Mouse (Mus musculus) stomach, embryonic 16.5 days (tissue): ENCODE data around the gene Plin2. TPM values are rescaled to one million over a fixed set of nuclear protein-coding genes. Genes with fewer than 3 reads are reported as not detected.

ENCODE experiments used
- ATAC-seq: fragments of 200-750 bp; cut with Nextera tagmentation; 2 replicates; pipeline ENCODE4 v1.8.0; 2017; ENCODE audit warnings: moderate number of reproducible peaks, moderate TSS enrichment; ENCODE audit not compliant: insufficient read depth, low FRiP score
- H3K27ac ChIP-seq: fragments of 300-500 bp; sonication (generic); 2 replicates; pipeline ENCODE4 v1.5.1; 2014; ENCODE audit warnings: low read length
- H3K27me3 ChIP-seq: fragments of 300-500 bp; sonication (generic); 2 replicates; pipeline ENCODE4 v1.6.1; 2014; ENCODE audit warnings: low read length, control low read depth, mixed read lengths; ENCODE audit not compliant: control insufficient read depth, insufficient read depth
- H3K36me3 ChIP-seq: fragments of 300-500 bp; sonication (generic); 2 replicates; pipeline ENCODE4 v1.6.1; 2014; ENCODE audit warnings: low read length; ENCODE audit not compliant: control insufficient read depth, insufficient read depth
- H3K4me1 ChIP-seq: fragments of 300-500 bp; sonication (generic); 2 replicates; pipeline ENCODE4 v1.6.1; 2014; ENCODE audit warnings: low read length, control low read depth, mixed read lengths; ENCODE audit not compliant: control insufficient read depth, insufficient read depth
- H3K4me2 ChIP-seq: fragments of 300-500 bp; sonication (generic); 2 replicates; pipeline ENCODE4 v1.6.1; 2014; ENCODE audit warnings: low read depth, low read length, mixed read lengths
- H3K4me3 ChIP-seq: fragments of 300-500 bp; sonication (generic); replicated peaks from 2 replicates; pipeline ENCODE4 v1.5.1; 2014; ENCODE audit warnings: mild to moderate bottlenecking, low read length
- H3K9ac ChIP-seq: fragments of 300-500 bp; sonication (generic); 2 replicates; pipeline ENCODE4 v1.6.1; 2014; ENCODE audit warnings: low read length
- H3K9me3 ChIP-seq: fragments of 300-500 bp; sonication (generic); replicated peaks from 2 replicates; pipeline ENCODE4 v1.6.1; 2016; ENCODE audit warnings: low read length, control low read depth; ENCODE audit not compliant: control insufficient read depth
- WGBS: fragments of 180-500 bp; shearing (Covaris S2); extraction: QIAGEN DNeasy Blood & Tissue Kit; methylation state at CpG from one replicate; pipeline ENCODE4 v1.1.7; 2014; 5-methylcytosine and 5-hydroxymethylcytosine counted together
- polyA plus RNA-seq: library from polyadenylated mRNA; unstranded; fragments of >200 nt; fragmentation: Nextera tagmentation; extraction: Ambion mirVana; gene quantifications from 2 replicates; pipeline ENCODE4 v1.2.1, GENCODE M21; 2015

Gene Plin2
- polyA plus RNA-seq, 1 experiment from 2014 or later: 83.5 TPM

GRCm38 (mm10) chr4:86699161-86699865 lies 29.5 kb upstream of the Plin2 start:
- H3K9me3 ChIP-seq: no peaks in the 10 kb centered on the region
- H3K27ac ChIP-seq: no peak overlapping the region
- no peaks in the 10 kb centered on the region for H3K36me3 ChIP-seq
- no peaks in the 10 kb centered on the region for H3K4me1 ChIP-seq
- no peak overlapping the region for H3K4me3 ChIP-seq
- no peak for ATAC-seq
- H3K9ac ChIP-seq: no peak overlapping the region
- H3K4me2 ChIP-seq: no peak overlapping the region
- H3K27me3 ChIP-seq: no peaks in the 10 kb centered on the region
- 69% methylated on average over 5 of the region's 5 CpGs for WGBS

- ATAC-seq: no peak
- 10% methylated on average over 4 of the region's 4 CpGs for WGBS
- H3K36me3 ChIP-seq: no peaks in the 10 kb centered on the region
- no peaks in the 10 kb centered on the region for H3K27me3 ChIP-seq
- no peak overlapping the region for H3K4me3 ChIP-seq
- H3K4me2 ChIP-seq: no peak overlapping the region
- H3K9me3 ChIP-seq: no peaks in the 10 kb centered on the region
- peak overlapping the region; percentile 43; the same call in 1 of the 2 replicates for H3K9ac ChIP-seq
- no peak overlapping the region for H3K27ac ChIP-seq
- H3K4me1 ChIP-seq: no peaks in the 10 kb centered on the region
Measured at GRCm38 (mm10) chr4:86696890-86697289, 27.0 kb upstream of the Plin2 start.

GRCm38 (mm10) chr4:86695081-86695480 lies 25.2 kb upstream of the Plin2 start:
- 39% methylated on average over 6 of the region's 6 CpGs for WGBS
- no peak for ATAC-seq

GRCm38 (mm10) chr4:86692931-86693330 lies 23.1 kb upstream of the Plin2 start:
- no peak overlapping the region for H3K9ac ChIP-seq
- 89% methylated on average over 7 of the region's 7 CpGs for WGBS
- H3K27ac ChIP-seq: no peak overlapping the region
- H3K4me2 ChIP-seq: no peak overlapping the region
- ATAC-seq: no peak
- peaks cover 5% of the 10 kb centered on the region; the same call in 1 of the 2 replicates for H3K4me1 ChIP-seq
- no peaks in the 10 kb centered on the region for H3K27me3 ChIP-seq
- H3K4me3 ChIP-seq: no peak overlapping the region
- H3K9me3 ChIP-seq: no peaks in the 10 kb centered on the region
- H3K36me3 ChIP-seq: no peaks in the 10 kb centered on the region

More at GRCm38 (mm10) chr4:86695081-86695480, 25.2 kb upstream of the Plin2 start:
- no peak overlapping the region for H3K27ac ChIP-seq
- no peaks in the 10 kb centered on the region for H3K27me3 ChIP-seq
- H3K9ac ChIP-seq: no peak overlapping the region
- H3K4me3 ChIP-seq: no peak overlapping the region
- no peak overlapping the region for H3K4me2 ChIP-seq
- no peaks in the 10 kb centered on the region for H3K36me3 ChIP-seq
- H3K4me1 ChIP-seq: no peaks in the 10 kb centered on the region
- H3K9me3 ChIP-seq: no peaks in the 10 kb centered on the region

GRCm38 (mm10) chr4:86691290-86691689 lies 21.4 kb upstream of the Plin2 start:
- Histone ChIP-seq H3K9ac (no peak overlapping the region), H3K9me3 (no peaks in the 10 kb centered on the region), H3K27ac (no peak overlapping the region), H3K27me3 (no peaks in the 10 kb centered on the region), H3K36me3 (no peaks in the 10 kb centered on the region), H3K4me1 (peaks cover 5% of the 10 kb centered on the region; the same call in 1 of the 2 replicates), H3K4me2 (no peak overlapping the region), H3K4me3 (no peak overlapping the region)
- WGBS: 66% methylated on average over 4 of the region's 4 CpGs
- ATAC-seq: no peak

- no peak overlapping the region for H3K4me3 ChIP-seq
- H3K27me3 ChIP-seq: no peaks in the 10 kb centered on the region
- no peaks in the 10 kb centered on the region for H3K9me3 ChIP-seq
- H3K27ac ChIP-seq: no peak overlapping the region
- 71% methylated on average over 6 of the region's 6 CpGs for WGBS
- H3K36me3 ChIP-seq: no peaks in the 10 kb centered on the region
- no peak overlapping the region for H3K4me2 ChIP-seq
- no peak for ATAC-seq
- peaks cover 5% of the 10 kb centered on the region; the same call in 1 of the 2 replicates for H3K4me1 ChIP-seq
- no peak overlapping the region for H3K9ac ChIP-seq
Measured at GRCm38 (mm10) chr4:86690768-86691167, 20.9 kb upstream of the Plin2 start.

- Histone ChIP-seq H3K27ac (no peak overlapping the region), H3K27me3 (no peaks in the 10 kb centered on the region), H3K4me1 (peaks cover 5% of the 10 kb centered on the region; the same call in 1 of the 2 replicates), H3K9ac (no peak overlapping the region), H3K4me3 (no peak overlapping the region), H3K36me3 (no peaks in the 10 kb centered on the region), H3K9me3 (no peaks in the 10 kb centered on the region), H3K4me2 (no peak overlapping the region)
- ATAC-seq: peak; percentile 63
- 32% methylated on average over 7 of the region's 7 CpGs for WGBS
Measured at GRCm38 (mm10) chr4:86690194-86690593, 20.3 kb upstream of the Plin2 start.

GRCm38 (mm10) chr4:86689056-86689735 lies 19.3 kb upstream of the Plin2 start:
- H3K27me3 ChIP-seq: no peaks in the 10 kb centered on the region

GRCm38 (mm10) chr4:86686564-86686963 lies 16.7 kb upstream of the Plin2 start:
- no peak overlapping the region for H3K9ac ChIP-seq
- WGBS: 50% methylated on average over 3 of the region's 3 CpGs
- no peaks in the 10 kb centered on the region for H3K27me3 ChIP-seq
- H3K27ac ChIP-seq: no peak overlapping the region
- H3K4me1 ChIP-seq: peaks cover 5% of the 10 kb centered on the region; the same call in 1 of the 2 replicates
- H3K9me3 ChIP-seq: no peaks in the 10 kb centered on the region
- no peak overlapping the region for H3K4me2 ChIP-seq
- no peak; the same call in 1 of the 2 replicates for ATAC-seq
- H3K36me3 ChIP-seq: no peaks in the 10 kb centered on the region
- no peak overlapping the region for H3K4me3 ChIP-seq

More at GRCm38 (mm10) chr4:86689056-86689735, 19.3 kb upstream of the Plin2 start:
- H3K9ac ChIP-seq: 0 out of 2 replicates have a peak overlapping the region, but pooled peaks have one; percentile 43
- no peak overlapping the region for H3K4me3 ChIP-seq
- H3K4me1 ChIP-seq: peaks cover 5% of the 10 kb centered on the region; the same call in 1 of the 2 replicates
- no peak overlapping the region for H3K4me2 ChIP-seq
- WGBS: 46% methylated on average over 10 of the region's 10 CpGs
- H3K9me3 ChIP-seq: no peaks in the 10 kb centered on the region
- H3K36me3 ChIP-seq: no peaks in the 10 kb centered on the region
- peak overlapping the region; percentile 24; the same call in 1 of the 2 replicates for H3K27ac ChIP-seq
- no peak for ATAC-seq
